Mouse (Mus musculus): ENCODE results near the gene Nck2.

GRCm38 (mm10) chr1:43485204-43485603 lies 40.8 kb downstream of the Nck2 start:
- no peak for TF ChIP-seq CTCF (conservative IDR thresholded peaks at IDR 0.05; ENCODE audit: insufficient read depth, insufficient read length, low read depth, low read length)
- no peak for TF ChIP-seq POLR2A (IDR thresholded peaks at IDR 0.05; ENCODE audit: low read depth, low read length)

All from kidney, adult 2 months (tissue).